Mouse (Mus musculus) neural tube, embryonic 13.5 days (tissue): ENCODE data around the gene Lrtm2. TPM values are rescaled to one million over a fixed set of nuclear protein-coding genes. Genes with fewer than 3 reads are reported as not detected.
A peak's percentile ranks its signal among the peaks of the same experiment; 100 is the strongest.

ENCODE experiments used
- ATAC-seq: fragments of 200-750 bp; cut with Nextera tagmentation; 2 replicates; pipeline ENCODE4 v1.8.0; 2017; ENCODE audit warnings: low read depth, mild to moderate bottlenecking, moderate TSS enrichment, moderate library complexity
- H3K27ac ChIP-seq: fragments of 300-500 bp; sonication (generic); replicated peaks from 2 replicates; pipeline ENCODE4 v1.5.1; 2015; ENCODE audit warnings: moderate library complexity, mild to moderate bottlenecking, inconsistent platforms
- H3K27me3 ChIP-seq: fragments of 300-500 bp; sonication (generic); 2 replicates; pipeline ENCODE4 v1.6.1; 2015; ENCODE audit warnings: mild to moderate bottlenecking, inconsistent platforms
- H3K36me3 ChIP-seq: fragments of 300-500 bp; sonication (generic); 2 replicates; pipeline ENCODE4 v1.6.1; 2015; ENCODE audit warnings: mild to moderate bottlenecking, inconsistent platforms
- H3K4me1 ChIP-seq: fragments of 300-500 bp; sonication (generic); replicated peaks from 2 replicates; pipeline ENCODE4 v1.6.1; 2015; ENCODE audit warnings: inconsistent platforms
- H3K4me2 ChIP-seq: fragments of 300-500 bp; sonication (generic); 2 replicates; pipeline ENCODE4 v1.6.1; 2015; ENCODE audit warnings: inconsistent platforms, mild to moderate bottlenecking, moderate library complexity
- H3K4me3 ChIP-seq: fragments of 300-500 bp; sonication (generic); 2 replicates; pipeline ENCODE4 v1.5.1; 2015; ENCODE audit warnings: mild to moderate bottlenecking, inconsistent platforms
- H3K9ac ChIP-seq: fragments of 300-500 bp; sonication (generic); 2 replicates; pipeline ENCODE4 v1.6.1; 2015; ENCODE audit warnings: moderate library complexity, mild to moderate bottlenecking, inconsistent platforms
- H3K9me3 ChIP-seq: fragments of 300-500 bp; sonication (generic); 2 replicates; pipeline ENCODE4 v1.6.1; 2016; ENCODE audit warnings: inconsistent platforms
- WGBS: fragments of 180-500 bp; shearing (Covaris S2); methylation state at CpG from one replicate; pipeline ENCODE4 v1.1.7; 2015; 5-methylcytosine and 5-hydroxymethylcytosine counted together
- polyA plus RNA-seq: library from polyadenylated mRNA; unstranded; fragments of >200 nt; fragmentation: Nextera tagmentation; extraction: Ambion mirVana; gene quantifications from 2 replicates; pipeline ENCODE4 v1.2.1, GENCODE M21; 2015

The Lrtm2 gene
- polyA plus RNA-seq, 1 experiment from 2014 or later, result 3.8 TPM

- Histone ChIP-seq H3K4me1 (peaks cover 46% of the 10 kb centered on the region), H3K27me3 (peaks cover 57% of the 10 kb centered on the region), H3K27ac (no peak overlapping the region), H3K4me3 (no peak overlapping the region), H3K9me3 (no peaks in the 10 kb centered on the region), H3K4me2 (no peak overlapping the region), H3K36me3 (no peaks in the 10 kb centered on the region), H3K9ac (no peak overlapping the region)
- WGBS, result 4% methylated on average over 1 of the region's 1 CpGs
- ATAC-seq, result no peak
These were observed 1.5 kb upstream of the Lrtm2 start for GRCm38 (mm10) chr6:119332111-119332510.

GRCm38 (mm10) chr6:119329936-119330335, 630 bp downstream of the Lrtm2 start:
- Histone ChIP-seq H3K27me3 (peaks cover 59% of the 10 kb centered on the region), H3K27ac (peak overlapping the region; percentile 49)
- peak; percentile 37 for ATAC-seq

GRCm38 (mm10) chr6:119329215-119329714, 1.3 kb downstream of the Lrtm2 start:
- Histone ChIP-seq H3K36me3 (no peaks in the 10 kb centered on the region), H3K9me3 (no peaks in the 10 kb centered on the region), H3K4me3 (peak overlapping the region; percentile 52), H3K27me3 (peaks cover 59% of the 10 kb centered on the region), H3K9ac (peak overlapping the region; percentile 77), H3K27ac (peak overlapping the region; percentile 49), H3K4me1 (peaks cover 57% of the 10 kb centered on the region), H3K4me2 (peak overlapping the region; percentile 78)
- ATAC-seq, result peak; percentile 67
- WGBS, result 2% methylated on average over 8 of the region's 8 CpGs

More at GRCm38 (mm10) chr6:119329936-119330335, 630 bp downstream of the Lrtm2 start:
- Histone ChIP-seq H3K9ac (peak overlapping the region; percentile 77), H3K4me3 (peak overlapping the region; percentile 52), H3K4me1 (peaks cover 57% of the 10 kb centered on the region), H3K9me3 (no peaks in the 10 kb centered on the region), H3K36me3 (no peaks in the 10 kb centered on the region), H3K4me2 (peak overlapping the region; percentile 78)
- 11% methylated on average over 6 of the region's 6 CpGs for WGBS

- Histone ChIP-seq H3K9ac (peak overlapping the region; percentile 77), H3K27me3 (peaks cover 59% of the 10 kb centered on the region), H3K27ac (peak overlapping the region; percentile 49; the same call in 1 of the 2 replicates), H3K4me1 (peaks cover 57% of the 10 kb centered on the region), H3K9me3 (no peaks in the 10 kb centered on the region), H3K4me3 (peak overlapping the region; percentile 52), H3K4me2 (peak overlapping the region; percentile 78), H3K36me3 (no peaks in the 10 kb centered on the region)
- peak; percentile 34 for ATAC-seq
- WGBS, result 15% methylated on average over 11 of the region's 11 CpGs
These were observed 1.9 kb downstream of the Lrtm2 start for GRCm38 (mm10) chr6:119328521-119329115.

- Histone ChIP-seq H3K9me3 (no peaks in the 10 kb centered on the region), H3K36me3 (no peaks in the 10 kb centered on the region), H3K4me1 (peaks cover 51% of the 10 kb centered on the region), H3K27me3 (peaks cover 45% of the 10 kb centered on the region), H3K9ac (no peak overlapping the region), H3K4me2 (no peak overlapping the region), H3K27ac (no peak overlapping the region), H3K4me3 (no peak overlapping the region)
- no peak for ATAC-seq
- WGBS, result 34% methylated on average over 7 of the region's 7 CpGs
These were observed 4.0 kb downstream of the Lrtm2 start for GRCm38 (mm10) chr6:119326541-119326940.

GRCm38 (mm10) chr6:119325978-119326377, 4.6 kb downstream of the Lrtm2 start:
- peaks cover 40% of the 10 kb centered on the region for H3K27me3 ChIP-seq
- WGBS, result 76% methylated on average over 6 of the region's 6 CpGs
- H3K9ac ChIP-seq, result no peak overlapping the region
- H3K9me3 ChIP-seq, result no peaks in the 10 kb centered on the region
- no peak overlapping the region for H3K4me2 ChIP-seq
- peaks cover 45% of the 10 kb centered on the region for H3K4me1 ChIP-seq
- no peak for ATAC-seq
- H3K4me3 ChIP-seq, result no peak overlapping the region
- no peak overlapping the region for H3K27ac ChIP-seq
- no peaks in the 10 kb centered on the region for H3K36me3 ChIP-seq

GRCm38 (mm10) chr6:119324776-119325175, 5.8 kb downstream of the Lrtm2 start:
- Histone ChIP-seq H3K27ac (no peak overlapping the region), H3K27me3 (peaks cover 28% of the 10 kb centered on the region), H3K4me3 (no peak overlapping the region), H3K9me3 (no peaks in the 10 kb centered on the region), H3K9ac (no peak overlapping the region), H3K4me2 (no peak overlapping the region), H3K4me1 (peaks cover 33% of the 10 kb centered on the region), H3K36me3 (no peaks in the 10 kb centered on the region)
- 56% methylated on average over 10 of the region's 10 CpGs for WGBS
- no peak for ATAC-seq

GRCm38 (mm10) chr6:119321752-119322151, 8.8 kb downstream of the Lrtm2 start:
- 86% methylated on average over 7 of the region's 7 CpGs for WGBS
- Histone ChIP-seq H3K9me3 (no peaks in the 10 kb centered on the region), H3K4me3 (no peak overlapping the region), H3K4me1 (peaks cover 15% of the 10 kb centered on the region), H3K27me3 (no peaks in the 10 kb centered on the region; the same call in 1 of the 2 replicates), H3K27ac (no peak overlapping the region), H3K4me2 (no peak overlapping the region), H3K9ac (no peak overlapping the region), H3K36me3 (no peaks in the 10 kb centered on the region)
- no peak for ATAC-seq

GRCm38 (mm10) chr6:119320481-119320880, 10.1 kb downstream of the Lrtm2 start:
- H3K27ac ChIP-seq, result no peak overlapping the region
- no peak for ATAC-seq
- H3K4me2 ChIP-seq, result no peak overlapping the region
- H3K36me3 ChIP-seq, result no peaks in the 10 kb centered on the region
- peaks cover 4% of the 10 kb centered on the region; the same call in 1 of the 2 replicates for H3K4me1 ChIP-seq
- 49% methylated on average over 16 of the region's 16 CpGs for WGBS
- no peaks in the 10 kb centered on the region; the same call in 1 of the 2 replicates for H3K27me3 ChIP-seq
- no peaks in the 10 kb centered on the region for H3K9me3 ChIP-seq
- H3K9ac ChIP-seq, result no peak overlapping the region
- no peak overlapping the region for H3K4me3 ChIP-seq

GRCm38 (mm10) chr6:119319358-119319757, 11.2 kb downstream of the Lrtm2 start:
- H3K27ac ChIP-seq, result no peak overlapping the region
- peaks cover 12% of the 10 kb centered on the region for H3K4me1 ChIP-seq
- H3K9me3 ChIP-seq, result no peaks in the 10 kb centered on the region
- H3K4me2 ChIP-seq, result no peak overlapping the region
- H3K4me3 ChIP-seq, result no peak overlapping the region
- no peaks in the 10 kb centered on the region for H3K36me3 ChIP-seq
- H3K27me3 ChIP-seq, result no peaks in the 10 kb centered on the region; the same call in 1 of the 2 replicates
- no peak overlapping the region for H3K9ac ChIP-seq
- WGBS, result 82% methylated on average over 2 of the region's 2 CpGs
- ATAC-seq, result no peak

- Histone ChIP-seq H3K4me1 (peaks cover 18% of the 10 kb centered on the region), H3K27me3 (no peaks in the 10 kb centered on the region; the same call in 1 of the 2 replicates), H3K27ac (no peak overlapping the region), H3K36me3 (no peaks in the 10 kb centered on the region), H3K4me3 (no peak overlapping the region), H3K9me3 (no peaks in the 10 kb centered on the region), H3K4me2 (no peak overlapping the region), H3K9ac (no peak overlapping the region)
- whole genome bisulfite sequencing, result 46% methylated on average over 9 of the region's 9 CpGs
- peak; percentile 27; the same call in 1 of the 2 replicates for ATAC-seq
These were observed 11.8 kb downstream of the Lrtm2 start for GRCm38 (mm10) chr6:119318732-119319131.

GRCm38 (mm10) chr6:119314751-119315476, 15.7 kb downstream of the Lrtm2 start:
- no peak overlapping the region for H3K4me2 ChIP-seq
- peaks cover 27% of the 10 kb centered on the region for H3K4me1 ChIP-seq
- no peaks in the 10 kb centered on the region for H3K27me3 ChIP-seq
- H3K9ac ChIP-seq, result no peak overlapping the region
- ATAC-seq, result no peak
- no peak overlapping the region for H3K27ac ChIP-seq
- no peaks in the 10 kb centered on the region for H3K36me3 ChIP-seq
- no peaks in the 10 kb centered on the region for H3K9me3 ChIP-seq
- no peak overlapping the region for H3K4me3 ChIP-seq
- WGBS, result 64% methylated on average over 7 of the region's 7 CpGs
